In the genomic region with DNA sequence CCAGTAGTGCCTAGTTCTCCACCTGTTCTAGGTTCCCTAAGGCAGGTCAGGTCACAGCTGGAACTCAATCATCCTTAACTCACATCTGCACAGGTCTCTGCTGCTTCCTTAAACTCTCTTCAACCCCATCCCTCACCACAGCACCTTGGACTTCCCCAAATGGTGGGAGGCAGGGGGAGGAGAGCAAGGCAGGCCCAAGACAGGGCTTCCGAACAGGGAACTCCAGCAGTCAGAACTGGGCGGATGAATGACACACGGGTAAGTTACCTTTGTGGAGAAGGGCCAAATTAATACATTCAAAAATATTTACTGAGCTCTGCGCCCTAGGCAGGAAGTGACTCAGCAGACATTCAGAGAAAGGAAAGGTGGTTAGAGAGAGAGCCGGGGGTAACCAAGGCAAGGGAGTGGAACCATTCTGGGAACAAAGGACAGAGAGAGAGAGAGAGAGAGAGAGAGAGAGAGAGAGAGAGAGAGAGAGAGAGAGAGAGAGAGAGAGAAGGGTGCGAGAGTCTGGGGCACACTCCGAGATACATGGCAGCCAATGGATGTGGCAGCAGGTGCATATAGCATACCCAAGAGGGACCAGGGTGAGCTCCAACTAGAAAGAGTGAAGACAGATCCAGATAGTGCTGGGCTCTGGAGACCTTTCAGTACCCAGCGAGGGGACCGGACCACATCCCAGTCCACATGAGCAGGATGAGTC, we compare ENCODE assay signal across 12 mouse cellular contexts. TPM values are rescaled to one million over a fixed set of nuclear protein-coding genes. Genes with fewer than 3 reads are reported as not detected.
A peak's percentile ranks its signal among the peaks of the same experiment; 100 is the strongest.
DNase-seq lines count a peak whose midpoint lies in the region; ATAC-seq and TF ChIP-seq lines count a peak whose summit lies in the region.
"Had no signal": no experiment of that assay in that cellular context is flagged by ENCODE, and none has a peak within 500 bp of the region (broad histone marks: within the 10 kb centered on the region; RNA-seq: fewer than 3 reads in every experiment).

No protein-coding gene starts in this region.

- peaks cover 89% of the 10 kb centered on the region for H3K4me1 ChIP-seq in kidney, embryonic 15.5 days
- peaks cover 16 to 71% of the 10 kb centered on the region in 2 experiments for H3K4me1 ChIP-seq in CH12.LX (ENCODE audit: control insufficient read depth in 1 of 2, insufficient read depth in 2 of 2)
- peaks cover 64% of the 10 kb centered on the region for H3K4me1 ChIP-seq in liver, postnatal 0 days (ENCODE audit: insufficient read depth)

- TF ChIP-seq EP300 in CH12.LX (IDR thresholded peaks at IDR 0.05; ENCODE audit: low read length) = peak; percentile 55; the same call in 1 of the 2 replicates
- TF ChIP-seq EP300 in liver, postnatal 0 days (IDR thresholded peaks at IDR 0.05; ENCODE audit: low read depth) = no peak

- no peaks in the 10 kb centered on the region for H3K79me2 ChIP-seq in CH12.LX (replicated peaks; ENCODE audit: control insufficient read depth, extremely low read depth, insufficient read depth, poor library complexity, severe bottlenecking)

- no peak overlapping the region for H3K4me3 ChIP-seq in kidney, embryonic 15.5 days (replicated peaks)
- no peak overlapping the region for H3K4me3 ChIP-seq in CH12.LX (replicated peaks in 1 of 3; ENCODE audit: low read depth in 2 of 3, low read length in 2 of 3, poor library complexity in 1 of 3)
- no peak overlapping the region for H3K4me3 ChIP-seq in liver, postnatal 0 days (ENCODE audit: low read depth, low read length)
- H3K4me3 ChIP-seq: erythroblast, embryonic 14.5 days; midbrain, embryonic 12.5 days had no signal

- H3K4me2 ChIP-seq in kidney, embryonic 15.5 days = no peak overlapping the region
- H3K4me2 ChIP-seq in CH12.LX (ENCODE audit: insufficient read depth, low read depth, poor library complexity, severe bottlenecking) = no peak overlapping the region
- H3K4me2 ChIP-seq in liver, postnatal 0 days (ENCODE audit: low read depth, low read length) = no peak overlapping the region
- H3K4me2 ChIP-seq: midbrain, embryonic 12.5 days had no signal

- H3K36me3 ChIP-seq in kidney, embryonic 15.5 days = no peaks in the 10 kb centered on the region
- no peaks in the 10 kb centered on the region for H3K36me3 ChIP-seq in CH12.LX (replicated peaks in 1 of 2; ENCODE audit: control insufficient read depth in 1 of 2, insufficient read depth in 1 of 2, low read length in 1 of 2)
- no peaks in the 10 kb centered on the region for H3K36me3 ChIP-seq in liver, postnatal 0 days (replicated peaks; ENCODE audit: insufficient read depth, low read length)
- H3K36me3 ChIP-seq: midbrain, embryonic 12.5 days had no signal

- no peaks in the 10 kb centered on the region for H3K27me3 ChIP-seq in kidney, embryonic 15.5 days
- H3K27me3 ChIP-seq in CH12.LX (replicated peaks) = peaks cover 3% of the 10 kb centered on the region
- no peaks in the 10 kb centered on the region for H3K27me3 ChIP-seq in liver, postnatal 0 days (ENCODE audit: insufficient read depth, low read length)
- H3K27me3 ChIP-seq: midbrain, embryonic 12.5 days had no signal

- dilution Hi-C loops in CH12.LX (cut with MboI; ENCODE audit: extremely low pct_ligation_motif_present, extremely low pct_unique_long_range_greater_than_20kb, low sequenced_read_pairs) = no loop called here

- H3K27ac ChIP-seq in kidney, embryonic 15.5 days = peak overlapping the region; percentile 74
- no peak overlapping the region for H3K27ac ChIP-seq in CH12.LX (ENCODE audit: insufficient read depth, low read depth)
- 0 out of 2 replicates have a peak overlapping the region, but pooled peaks have one; percentile 12 for H3K27ac ChIP-seq in liver, postnatal 0 days (ENCODE audit: low read depth)
- H3K27ac ChIP-seq: midbrain, embryonic 12.5 days had no signal

- 69% methylated on average over 9 of the region's 9 CpGs for WGBS in kidney, embryonic 15.5 days
- 36% methylated on average over 9 of the region's 9 CpGs for WGBS in liver, postnatal 0 days (ENCODE audit: insufficient replicate concordance)

- TF ChIP-seq CTCF in CH12.LX (conservative IDR thresholded peaks at IDR 0.05 in 1 of 2, IDR thresholded peaks at IDR 0.05 in 1 of 2; ENCODE audit: low read depth in 2 of 2, low read length in 2 of 2) = no peak
- TF ChIP-seq CTCF in liver, postnatal 0 days (IDR thresholded peaks at IDR 0.05; ENCODE audit: low read depth) = no peak

- no peak for ATAC-seq in kidney, embryonic 15.5 days (replicated peaks; ENCODE audit: low FRiP score)
- ATAC-seq in liver, postnatal 0 days = peak; percentile 8; the same call in 1 of the 2 replicates
- no peak; the same call in 1 of the 2 replicates for ATAC-seq in megakaryocyte-erythroid progenitor cell, adult 5-6 weeks (replicated peaks; ENCODE audit: low FRiP score, low TSS enrichment, poor library complexity, severe bottlenecking)

- in situ Hi-C loops in CH12.LX (cut with MboI; ENCODE audit: low pct_ligation_motif_present, low pct_unique_long_range_greater_than_20kb, low sequenced_read_pairs) = loop anchor here (10.0 kb wide), 1 partner anchor 587 kb away; no protein-coding TSS in a partner anchor

- H3K9ac ChIP-seq in kidney, embryonic 15.5 days = no peak overlapping the region
- H3K9ac ChIP-seq in CH12.LX (ENCODE audit: insufficient read depth, low read depth) = no peak overlapping the region
- no peak overlapping the region for H3K9ac ChIP-seq in liver, postnatal 0 days (replicated peaks)
- H3K9ac ChIP-seq: midbrain, embryonic 12.5 days had no signal

- TF ChIP-seq POLR2A in CH12.LX (IDR thresholded peaks at IDR 0.05; ENCODE audit: low read depth, low read length) = no peak

- TF ChIP-seq RAD21 in CH12.LX (IDR thresholded peaks at IDR 0.05; ENCODE audit: low read depth, low read length) = no peak

- no peaks in the 10 kb centered on the region for H3K9me3 ChIP-seq in kidney, embryonic 15.5 days (replicated peaks)
- no peaks in the 10 kb centered on the region for H3K9me3 ChIP-seq in CH12.LX (replicated peaks; ENCODE audit: low read length)
- H3K9me3 ChIP-seq in liver, postnatal 0 days (ENCODE audit: low read length) = no peaks in the 10 kb centered on the region
- H3K9me3 ChIP-seq: midbrain, embryonic 12.5 days had no signal

- DNase-seq in kidney, adult 9 months = no peak
- peak; percentile 92 for DNase-seq in 416B (ENCODE audit: low read depth)
- DNase-seq in CH12.LX (ENCODE audit: extremely low read depth) = peak; percentile 72
- DNase-seq in liver, postnatal 0 days = no peak
- no peak for DNase-seq in adrenal gland, postnatal 36 days
- DNase-seq in gastrocnemius, adult 8-10 months (ENCODE audit: low spot score in 2 of 2) = no peak
- DNase-seq: cerebellum, adult 11-12 months; layer of hippocampus, postnatal 36 days had no signal

TF ChIP-seq in CH12.LX, 34 proteins besides CTCF, POLR2A, EP300 and RAD21:
- TF ChIP-seq CHD2 (IDR thresholded peaks at IDR 0.05; ENCODE audit: low read length) (no peak), POLR2AphosphoS2 (IDR thresholded peaks at IDR 0.05; ENCODE audit: low read depth, low read length) (no peak), ELF1 (IDR thresholded peaks at IDR 0.05; ENCODE audit: low read depth, low read length) (no peak), MAZ (IDR thresholded peaks at IDR 0.05; ENCODE audit: low read depth, low read length) (no peak), MEF2A (IDR thresholded peaks at IDR 0.05; ENCODE audit: borderline replicate concordance, low read depth, low read length) (no peak), E2F4 (IDR thresholded peaks at IDR 0.05; ENCODE audit: insufficient replicate concordance, low read depth, low read length) (no peak), ZNF384 (IDR thresholded peaks at IDR 0.05; ENCODE audit: low read depth, low read length) (no peak), KAT2A (IDR thresholded peaks at IDR 0.05; ENCODE audit: insufficient replicate concordance, low read length) (no peak), ETS1 (conservative IDR thresholded peaks at IDR 0.05; ENCODE audit: low read depth, low read length) (peak; percentile 80), UBTF (IDR thresholded peaks at IDR 0.05; ENCODE audit: low read depth, low read length) (no peak), TCF12 (IDR thresholded peaks at IDR 0.05; ENCODE audit: low read depth, low read length) (peak; percentile 49; the same call in 1 of the 2 replicates), MXI1 (IDR thresholded peaks at IDR 0.05; ENCODE audit: low read depth, low read length) (no peak), IRF4 (IDR thresholded peaks at IDR 0.05; ENCODE audit: low read depth, low read length) (no peak), USF2 (conservative IDR thresholded peaks at IDR 0.05; ENCODE audit: low read depth, low read length) (no peak), SIN3A (IDR thresholded peaks at IDR 0.05; ENCODE audit: low read length) (no peak), MAX (IDR thresholded peaks at IDR 0.05; ENCODE audit: low read length) (no peak), SMC3 (IDR thresholded peaks at IDR 0.05; ENCODE audit: low read depth, low read length) (no peak), RCOR1 (conservative IDR thresholded peaks at IDR 0.05; ENCODE audit: low read depth, low read length) (no peak), NELFE (IDR thresholded peaks at IDR 0.05; ENCODE audit: low read depth, low read length) (no peak), BHLHE40 (IDR thresholded peaks at IDR 0.05; ENCODE audit: low read depth, low read length) (peak; percentile 42; the same call in 1 of the 2 replicates)

RNA-seq across cellular contexts. Expression of a gene that starts 36.1 kb away (rescaled TPM):
- 25.0 and 26.5 TPM in 2 replicates for polyA plus RNA-seq in kidney, embryonic 15.5 days (2015; fragmentation: Nextera tagmentation; extraction: Ambion mirVana)
- total RNA-seq in CH12.LX (2012; rRNA removed) (0.50 and 0.81 TPM in 2 replicates), CH12.LX (2014; rRNA removed) (0.43 and 1.5 TPM in 2 replicates)
- 0.90 and 1.2 TPM in 2 replicates for polyA plus RNA-seq in CH12.LX (2012; ENCODE audit: insufficient read length, low read depth)
- polyA plus RNA-seq in liver, postnatal 0 days (2015; fragmentation: Nextera tagmentation; extraction: Ambion mirVana) = 1.9 and 2.1 TPM in 2 replicates
- total RNA-seq in adrenal gland, postnatal 36 days (2021) = 10 to 100 TPM; 28.6 to 48.3 TPM
- total RNA-seq in megakaryocyte-erythroid progenitor cell, adult 5-6 weeks (2014; fragmentation: Nextera tagmentation) = 14.1 and 19.7 TPM in 2 replicates
- total RNA-seq in megakaryocyte-erythroid progenitor cell, adult 5-6 weeks (2017) = 11.9 and 15.9 TPM in 2 replicates
- 10 to 100 TPM; 44.2 to 62.0 (median 46.1) TPM for total RNA-seq in gastrocnemius, adult 8-10 months (2022)

Comparison
In these comparisons a context has a peak if more than half of its experiments do, and no peak if none do; other contexts are left out.
1. DNase-seq: peak in 416B (single experiment) and CH12.LX (single experiment); none in kidney, adult 9 months (single experiment), liver, postnatal 0 days (single experiment), adrenal gland, postnatal 36 days (0 of 2) and gastrocnemius, adult 8-10 months (0 of 2).
2. RNA of a gene that starts 36.1 kb away (total RNA-seq): 28.6 to 48.3 TPM in adrenal gland, postnatal 36 days, 44.2 to 62.0 TPM in gastrocnemius, adult 8-10 months and 11.9 to 19.7 TPM in megakaryocyte-erythroid progenitor cell, adult 5-6 weeks; 0.43 to 1.5 TPM in CH12.LX; every median in the first group is over 4 times any median in the second.